Mouse (Mus musculus): ENCODE results near the gene Rabep1.

Gene Rabep1

GRCm38 (mm10) chr11:70970560-70971540 lies 126.3 kb downstream of the Rabep1 start:
- in situ Hi-C loops (cut with MboI, MseI), result no loop called here

DNA sequence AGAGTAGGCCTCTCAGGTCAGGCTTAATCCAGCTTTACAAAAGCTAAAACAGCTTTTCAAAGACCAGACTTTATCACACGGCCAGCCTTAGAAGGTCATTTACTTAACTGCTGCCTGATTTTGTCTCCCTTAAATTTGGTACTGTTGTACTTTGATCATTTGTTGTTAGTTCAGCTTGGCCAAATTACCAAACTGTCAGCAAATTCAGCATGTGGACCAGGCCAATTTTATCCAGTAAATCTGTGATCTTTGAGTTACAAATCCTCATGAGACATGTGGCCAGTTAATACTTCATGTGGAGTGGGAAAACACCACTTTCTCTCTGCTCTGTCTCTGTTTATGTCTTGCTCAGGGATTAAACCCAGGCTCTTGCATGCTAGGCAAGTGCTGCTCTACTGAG lies 128.0 kb downstream of the Rabep1 start:
- in situ Hi-C loops (cut with MboI, MseI), result no loop called here

DNA sequence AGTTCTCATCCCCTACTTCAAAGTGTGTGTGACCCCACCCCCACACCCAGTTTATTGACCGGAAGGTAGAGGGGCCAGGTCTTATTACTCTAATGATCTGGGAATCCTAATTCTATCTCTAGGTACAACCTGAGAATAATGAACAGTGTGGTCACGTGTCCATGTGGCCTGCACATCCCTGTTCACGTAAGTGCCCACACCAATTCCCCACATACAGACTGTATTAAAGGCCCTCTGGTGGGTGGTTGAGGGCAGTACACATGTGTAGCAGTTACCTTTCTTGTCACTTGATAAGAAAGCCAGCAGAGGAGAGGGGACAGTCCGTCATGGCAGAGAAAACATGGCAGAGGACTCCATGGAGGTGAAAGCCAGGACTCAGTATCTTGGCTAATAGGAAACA lies 129.4 kb downstream of the Rabep1 start:
- in situ Hi-C loops (cut with MboI, MseI), result no loop called here

DNA sequence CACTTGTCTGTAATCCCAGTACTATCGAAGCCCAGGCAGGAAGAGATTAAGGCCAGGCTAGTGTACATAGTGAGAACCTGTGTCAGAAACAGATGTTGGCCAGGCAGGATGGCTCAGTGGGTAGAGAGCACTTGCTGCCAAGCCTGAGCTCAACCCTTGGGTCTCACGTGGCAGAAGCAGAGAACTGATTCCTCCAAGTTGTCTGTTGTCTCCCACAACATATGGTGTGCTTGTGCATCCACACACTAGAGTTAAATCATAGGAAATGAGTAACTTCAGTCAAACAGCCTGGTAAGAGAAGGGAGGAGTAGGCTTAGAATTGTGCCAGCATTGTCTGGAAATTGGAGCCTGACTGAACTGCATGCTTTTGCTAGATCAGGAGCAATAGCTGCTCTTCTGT lies 130.6 kb downstream of the Rabep1 start:
- in situ Hi-C loops (cut with MboI, MseI), result no loop called here

GRCm38 (mm10) chr11:70977293-70977692 lies 132.7 kb downstream of the Rabep1 start:
- in situ Hi-C loops (cut with MboI, MseI), result no loop called here

- in situ Hi-C loops (cut with MboI, MseI), result no loop called here
Observed at GRCm38 (mm10) chr11:70980232-70980631, 135.7 kb downstream of the Rabep1 start.

- in situ Hi-C loops (cut with MboI, MseI), result no loop called here
Observed at GRCm38 (mm10) chr11:70980751-70981510, 136.4 kb downstream of the Rabep1 start.

- in situ Hi-C loops (cut with MboI, MseI), result no loop called here
Observed at GRCm38 (mm10) chr11:70982030-70982429, 137.5 kb downstream of the Rabep1 start.

DNA sequence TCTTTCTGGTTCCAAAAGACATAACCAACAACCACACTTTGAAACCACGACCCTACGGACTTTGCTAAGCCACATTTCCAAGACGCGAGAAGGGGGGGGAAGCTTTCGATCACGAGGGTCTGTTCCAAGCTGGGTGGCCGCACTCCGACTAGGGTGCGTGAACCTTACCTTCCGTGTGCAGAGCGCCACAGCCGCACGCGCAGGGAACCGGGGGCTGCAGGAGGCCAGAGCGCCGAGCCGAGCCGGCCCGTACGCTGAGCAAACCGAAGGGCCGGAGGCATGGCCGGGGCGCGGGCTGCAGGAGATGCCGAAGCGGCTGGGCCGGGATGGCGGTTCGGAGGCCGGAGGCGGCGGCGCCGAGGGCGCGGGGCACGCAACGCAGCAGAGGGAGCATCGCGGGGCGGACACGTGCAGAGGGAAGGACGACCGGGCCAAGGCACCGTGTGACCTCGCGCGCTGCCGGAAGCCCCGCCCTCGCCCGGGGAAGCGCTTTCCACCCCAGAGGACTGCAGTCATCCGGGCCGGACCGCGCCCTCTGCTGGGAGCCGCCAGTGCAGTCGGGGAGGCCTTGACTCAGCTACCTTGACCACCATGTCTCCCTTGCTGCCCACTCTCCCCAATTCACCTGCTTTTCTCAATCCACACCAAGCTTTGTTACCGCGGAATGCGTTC lies 138.1 kb downstream of the Rabep1 start, which contains the start of gene C1qbp:
Gene C1qbp, minus strand, starts transcription at position 470 of the 672 bp plus-strand sequence.
- in situ Hi-C loops (cut with MboI, MseI), result no loop called here

All from T-helper 2 cell (primary cell).